Mouse (Mus musculus): ENCODE results near the gene Tmem33.
A peak's percentile ranks its signal among the peaks of the same experiment; 100 is the strongest.

Gene Tmem33

DNA sequence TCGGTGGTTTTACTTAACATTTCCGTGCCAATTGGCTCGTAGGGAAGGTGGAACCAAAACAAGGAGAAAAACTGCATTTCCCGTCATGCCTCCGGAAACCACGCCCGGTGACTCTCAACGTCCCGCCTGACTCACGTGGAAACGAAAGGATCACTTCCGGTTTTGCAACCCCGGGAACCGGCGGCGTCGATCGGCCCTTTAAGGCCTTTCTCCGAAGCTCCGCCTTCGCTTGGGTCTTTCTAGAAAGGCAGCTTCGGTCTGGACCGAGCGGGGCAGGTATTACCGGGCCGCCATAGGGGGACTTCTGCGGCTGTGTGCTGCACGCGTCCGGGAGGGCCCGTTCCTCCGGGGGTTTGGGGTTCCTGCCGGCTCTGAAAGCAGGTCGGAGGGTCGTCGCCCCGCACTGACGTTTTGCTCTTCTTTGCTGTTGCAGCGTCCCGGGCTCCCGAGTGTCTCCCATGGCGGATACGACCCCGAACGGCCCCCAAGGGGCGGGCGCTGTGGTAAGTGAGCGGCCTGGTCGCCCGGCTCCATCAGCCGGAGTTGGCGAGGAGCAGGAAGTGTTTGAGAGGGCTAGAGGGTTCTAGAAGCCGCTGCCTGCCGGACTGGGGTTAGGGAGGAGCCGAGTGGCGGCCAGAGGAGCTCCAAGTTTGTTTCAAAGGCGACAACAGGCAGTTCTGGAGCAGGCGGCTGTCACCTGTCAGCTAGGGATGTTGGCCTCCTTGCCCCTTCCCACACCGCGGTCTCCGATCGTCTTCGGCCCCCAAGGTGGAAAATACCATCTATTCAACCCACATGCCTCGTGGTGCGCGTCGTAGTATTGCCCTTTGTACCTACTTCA, at the start of gene Tmem33:
Gene Tmem33 (plus strand): TSS at position 35 of the 841 bp plus-strand sequence.
- DNase-seq (ENCODE audit: low read depth, low spot score), result peak; percentile 97

GRCm38 (mm10) chr5:67213168-67213567, 47.2 kb upstream of the Tmem33 start:
- DNase-seq (ENCODE audit: low read depth, low spot score), result no peak

DNA sequence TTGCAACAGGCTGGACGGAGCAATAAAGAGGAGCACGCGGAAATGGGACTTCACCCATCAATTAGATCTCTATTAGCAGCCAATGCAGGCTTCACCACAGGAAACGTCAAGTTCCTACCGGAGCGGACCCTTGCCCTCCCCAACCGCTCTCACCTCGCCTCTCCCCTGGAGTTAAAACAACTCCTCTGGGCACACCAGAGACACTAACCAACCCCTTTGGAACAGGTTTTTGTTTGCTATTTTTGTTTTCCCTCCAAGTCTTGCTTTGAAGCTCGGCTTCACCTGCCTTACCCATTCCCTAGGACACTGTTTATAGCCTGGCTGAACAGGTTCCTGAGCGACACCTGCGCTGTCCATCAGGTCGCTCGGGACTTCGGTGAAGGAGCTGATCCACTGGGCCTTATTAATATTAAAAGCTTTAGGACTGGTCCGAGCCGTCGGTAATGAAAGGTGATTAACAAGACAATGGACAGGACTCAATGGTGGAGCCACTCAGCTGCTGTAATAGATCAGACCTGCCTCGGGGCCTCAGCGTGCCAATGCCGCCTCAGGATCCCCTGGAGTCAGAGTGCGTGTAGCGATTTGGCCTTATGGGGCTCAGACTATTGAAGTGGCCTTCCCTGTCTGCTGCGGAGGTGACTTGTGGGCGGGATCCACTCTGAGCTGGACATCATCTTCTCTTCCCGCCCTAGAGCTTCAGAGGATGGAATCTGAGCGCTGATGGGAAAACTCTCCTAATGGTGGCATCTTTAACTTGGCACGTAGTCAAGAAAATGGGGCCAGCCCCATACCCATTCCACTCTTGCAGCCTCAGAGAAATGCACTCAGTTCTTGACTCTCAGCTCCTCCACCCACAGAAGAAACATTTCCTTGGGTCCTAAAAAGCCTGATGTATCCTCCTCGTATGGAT, 45.0 kb upstream of the Tmem33 start:
- peak; percentile 26 for DNase-seq (ENCODE audit: low read depth, low spot score)

- DNase-seq (ENCODE audit: low read depth, low spot score), result peak; percentile 26
Measured at GRCm38 (mm10) chr5:67216031-67216778, 44.2 kb upstream of the Tmem33 start.

DNA sequence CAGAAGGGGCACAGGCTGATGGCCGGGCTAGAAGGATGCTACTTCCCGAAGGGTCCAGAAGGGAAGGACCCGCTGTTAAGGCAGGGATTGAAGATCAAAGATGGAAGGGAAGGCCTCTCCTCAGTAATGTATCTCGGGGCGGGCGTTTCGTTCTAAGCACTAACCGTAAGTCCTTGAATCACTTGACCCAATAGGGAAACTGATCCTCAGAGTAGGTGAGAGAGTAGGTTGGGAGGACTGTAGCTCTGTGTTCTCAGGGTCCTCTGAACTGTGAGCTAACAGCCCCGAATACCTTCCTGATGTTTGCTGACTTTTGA, 43.6 kb upstream of the Tmem33 start:
- DNase-seq (ENCODE audit: low read depth, low spot score), result no peak

- no peak for DNase-seq (ENCODE audit: low read depth, low spot score)
Measured at GRCm38 (mm10) chr5:67221901-67222300, 38.5 kb upstream of the Tmem33 start.

GRCm38 (mm10) chr5:67222440-67223390, 37.6 kb upstream of the Tmem33 start:
- DNase-seq (ENCODE audit: low read depth, low spot score), result peak; percentile 59

- DNase-seq (ENCODE audit: low read depth, low spot score), result no peak
Measured at GRCm38 (mm10) chr5:67223391-67224121, 36.8 kb upstream of the Tmem33 start.

DNA sequence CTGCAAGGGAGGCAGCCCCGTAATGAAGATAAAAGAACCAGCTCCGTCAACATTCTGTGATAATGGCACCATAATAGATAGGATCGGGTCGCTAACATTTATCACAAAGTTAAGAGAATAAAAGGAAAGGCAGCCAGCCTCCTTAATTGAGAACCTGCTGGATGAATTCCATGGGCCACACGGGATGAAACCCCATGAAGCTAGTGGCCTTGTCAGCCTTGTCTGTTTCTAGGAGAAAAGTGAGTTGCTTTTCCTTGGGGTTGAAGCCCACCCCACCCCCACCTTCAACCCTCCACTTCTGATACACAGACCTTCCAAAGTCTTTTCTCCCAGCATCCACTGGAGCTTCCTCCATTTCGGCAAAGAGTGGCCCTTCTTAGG, 36.3 kb upstream of the Tmem33 start:
- no peak for DNase-seq (ENCODE audit: low read depth, low spot score)

- DNase-seq (ENCODE audit: low read depth, low spot score), result peak; percentile 56
Measured at GRCm38 (mm10) chr5:67225758-67226157, 34.6 kb upstream of the Tmem33 start.

GRCm38 (mm10) chr5:67227261-67227660, 33.1 kb upstream of the Tmem33 start:
- DNase-seq (ENCODE audit: low read depth, low spot score), result no peak

GRCm38 (mm10) chr5:67227682-67228444, 32.5 kb upstream of the Tmem33 start:
- DNase-seq (ENCODE audit: low read depth, low spot score), result no peak

- no peak for DNase-seq (ENCODE audit: low read depth, low spot score)
Measured at GRCm38 (mm10) chr5:67234682-67235081, 25.7 kb upstream of the Tmem33 start.

DNA sequence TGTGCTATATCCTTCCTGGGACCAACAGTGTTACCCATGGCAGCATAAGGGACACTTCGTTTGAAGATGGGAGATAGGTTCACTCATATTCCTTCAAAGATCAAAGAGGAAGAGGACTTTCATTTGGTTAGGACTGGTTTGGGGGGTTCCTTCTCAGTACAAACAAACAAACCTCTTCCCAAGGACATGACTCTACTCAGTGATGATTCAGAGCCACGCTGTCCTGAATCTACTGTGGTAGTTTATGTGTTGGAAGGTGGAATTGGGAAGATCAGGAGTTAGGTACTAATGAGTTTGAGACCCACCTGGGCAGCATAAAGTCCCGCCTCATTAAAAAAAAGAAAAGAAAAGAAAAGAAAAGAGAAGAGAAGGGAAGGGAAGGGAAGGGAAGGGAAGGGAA, 24.9 kb upstream of the Tmem33 start:
- DNase-seq (ENCODE audit: low read depth, low spot score), result no peak

DNA sequence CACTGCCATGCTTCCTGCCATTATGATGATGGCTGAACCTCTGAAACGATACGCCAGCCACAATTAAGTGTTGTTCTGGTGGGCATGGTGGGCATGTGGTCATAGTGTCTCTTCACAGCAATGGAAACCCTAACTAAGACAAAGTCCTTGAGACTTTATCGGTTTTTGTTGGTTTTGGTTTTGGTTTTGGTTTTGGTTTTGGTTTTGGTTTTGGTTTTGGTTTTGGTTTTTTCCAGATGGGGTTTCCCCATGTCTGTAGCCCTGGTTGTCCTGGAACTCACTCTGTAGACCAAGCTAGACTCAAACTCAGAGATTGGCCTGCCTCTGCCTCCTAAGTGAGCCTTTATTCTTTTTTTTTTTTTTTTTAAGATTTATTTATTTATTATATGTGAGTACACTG, 23.8 kb upstream of the Tmem33 start:
- DNase-seq (ENCODE audit: low read depth, low spot score), result no peak

GRCm38 (mm10) chr5:67238303-67238702, 22.1 kb upstream of the Tmem33 start:
- DNase-seq (ENCODE audit: low read depth, low spot score), result no peak

DNA sequence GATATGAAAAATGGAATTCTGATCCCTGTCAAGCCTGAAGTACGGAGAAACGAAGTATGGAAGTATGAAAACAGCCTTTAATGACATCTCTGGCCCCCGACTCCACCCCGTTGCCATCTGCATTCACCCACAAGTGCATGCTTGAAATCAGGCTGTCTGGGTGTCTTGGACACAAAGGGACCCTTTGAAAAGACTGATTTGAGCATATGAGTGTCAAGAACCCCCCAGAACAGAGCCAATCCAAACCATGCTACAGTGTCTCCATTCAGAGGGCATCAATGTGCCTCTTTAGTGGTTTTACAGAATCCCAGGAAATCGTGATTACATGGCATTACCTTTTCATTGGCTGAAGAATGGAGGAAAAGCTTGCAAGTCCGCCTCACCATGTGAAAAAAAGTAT, 18.7 kb upstream of the Tmem33 start:
- DNase-seq (ENCODE audit: low read depth, low spot score), result no peak

DNA sequence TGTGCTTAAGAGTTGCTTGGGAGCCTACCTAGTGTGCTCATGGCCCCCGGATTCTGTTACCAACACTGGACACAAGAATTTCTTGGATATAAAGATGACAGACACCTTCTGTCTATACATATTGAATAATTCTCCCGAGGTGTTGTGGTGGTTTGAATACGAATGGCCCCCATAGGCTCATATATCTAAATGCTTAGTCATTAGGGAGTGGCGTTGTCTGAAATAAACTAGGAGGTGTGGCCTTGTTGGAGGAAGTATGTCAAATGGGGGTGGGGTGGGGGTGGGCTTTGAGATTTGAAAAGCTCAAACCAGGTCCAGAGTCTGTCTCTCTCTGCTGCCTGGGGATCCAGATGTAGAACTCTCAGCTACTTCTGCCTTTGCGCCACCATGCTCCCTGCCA, 17.1 kb upstream of the Tmem33 start:
- DNase-seq (ENCODE audit: low read depth, low spot score), result peak; percentile 75

DNA sequence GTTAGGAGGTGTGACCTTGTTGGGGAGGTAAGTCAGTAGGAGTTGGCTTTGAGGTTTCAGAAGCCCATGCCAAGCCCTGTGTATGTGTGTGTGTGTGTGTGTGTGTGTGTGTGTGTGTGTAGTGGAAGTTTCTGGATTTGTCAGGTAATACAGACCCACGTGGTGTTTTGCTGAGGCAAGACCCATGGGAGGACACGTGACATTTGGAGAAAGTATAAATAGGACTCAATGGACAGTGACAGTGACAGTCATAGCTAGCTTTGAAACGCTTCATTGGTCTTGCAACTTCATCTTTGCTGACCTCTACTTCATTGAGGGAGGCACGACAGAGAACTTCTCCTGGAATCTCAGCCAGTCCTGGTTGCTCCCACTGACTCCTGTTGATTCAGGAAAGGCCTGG, 8.1 kb upstream of the Tmem33 start:
- DNase-seq (ENCODE audit: low read depth, low spot score), result no peak

Measured in R1 (cell line).